Comparison of ENCODE assay signal across 8 mouse cellular contexts in genomic region chr11:51649111-51649888, GRCm38 (mm10). TPM values are rescaled to one million over a fixed set of nuclear protein-coding genes. Genes with fewer than 3 reads are reported as not detected.
DNase-seq lines count a peak whose midpoint lies in the region; ATAC-seq and TF ChIP-seq lines count a peak whose summit lies in the region.

No protein-coding gene starts in this region.

- no peak for DNase-seq in layer of hippocampus, adult 2 months (ENCODE audit: low spot score in 2 of 2)
- no peak for DNase-seq in layer of hippocampus, postnatal 36 days
- peak; percentile 21 for DNase-seq in embryonic facial prominence, embryonic 10.5 days (ENCODE audit: low spot score)
- no peak for DNase-seq in left cerebral cortex, postnatal 14 days (ENCODE audit: low spot score in 2 of 2)
- DNase-seq in left cerebral cortex, adult 11 months (ENCODE audit: low spot score): no peak
- DNase-seq in layer of hippocampus, postnatal 25 days (ENCODE audit: extremely low spot score in 1 of 2, low spot score in 1 of 2): no peak

- H3K36me3 ChIP-seq in embryonic facial prominence, embryonic 10.5 days (replicated peaks): peaks cover 17% of the 10 kb centered on the region
- H3K36me3 ChIP-seq in hindbrain, embryonic 15.5 days: 0 out of 2 replicates have a peak, but pooled peaks cover 2% of the 10 kb centered on the region
- no peaks in the 10 kb centered on the region for H3K36me3 ChIP-seq in myocyte (ENCODE audit: control insufficient read depth, insufficient read depth)

- 0 out of 2 replicates have a peak, but pooled peaks have one; percentile 2 for TF ChIP-seq CTCF in layer of hippocampus, adult 2 months (conservative IDR thresholded peaks at IDR 0.05)

- H3K79me2 ChIP-seq in myocyte (ENCODE audit: control insufficient read depth, insufficient read depth): no peaks in the 10 kb centered on the region

- no peak for TF ChIP-seq POLR2A in myocyte (IDR thresholded peaks at IDR 0.05; ENCODE audit: insufficient read length, low read depth)

- H3K27ac ChIP-seq in layer of hippocampus, adult 2 months: peak overlapping the region; percentile 82; the same call in 1 of the 2 replicates
- peak overlapping the region; percentile 84 for H3K27ac ChIP-seq in embryonic facial prominence, embryonic 10.5 days (replicated peaks)
- no peak overlapping the region for H3K27ac ChIP-seq in hindbrain, embryonic 15.5 days (replicated peaks)

- no peak overlapping the region for H3ac ChIP-seq in myocyte (ENCODE audit: control insufficient read depth, insufficient read length)

- no peaks in the 10 kb centered on the region for H3K9me3 ChIP-seq in embryonic facial prominence, embryonic 10.5 days
- no peaks in the 10 kb centered on the region for H3K9me3 ChIP-seq in hindbrain, embryonic 15.5 days

- ATAC-seq in hindbrain, embryonic 15.5 days (ENCODE audit: low FRiP score, low read depth): no peak

- intact Hi-C loops in left cerebral cortex, postnatal 14 days (cut with DNase I): no loop called here

- WGBS in embryonic facial prominence, embryonic 10.5 days: 27% methylated on average over 11 of the region's 11 CpGs
- 23% methylated on average over 11 of the region's 11 CpGs for WGBS in hindbrain, embryonic 15.5 days

- peak overlapping the region; percentile 97 for H3K4me2 ChIP-seq in hindbrain, embryonic 15.5 days
- peak overlapping the region; percentile 90 for H3K4me2 ChIP-seq in myocyte (ENCODE audit: low read depth)

- peaks cover 59% of the 10 kb centered on the region for H3K4me1 ChIP-seq in embryonic facial prominence, embryonic 10.5 days
- H3K4me1 ChIP-seq in hindbrain, embryonic 15.5 days (replicated peaks): peaks cover 36% of the 10 kb centered on the region

- H3K9ac ChIP-seq in hindbrain, embryonic 15.5 days: peak overlapping the region; percentile 72

- H3K4me3 ChIP-seq in layer of hippocampus, adult 2 months: peak overlapping the region; percentile 74
- peak overlapping the region; percentile 76 for H3K4me3 ChIP-seq in embryonic facial prominence, embryonic 10.5 days
- H3K4me3 ChIP-seq in hindbrain, embryonic 15.5 days: peak overlapping the region; percentile 66
- peak overlapping the region; percentile 54 for H3K4me3 ChIP-seq in myocyte

- H3K27me3 ChIP-seq in embryonic facial prominence, embryonic 10.5 days (replicated peaks; ENCODE audit: low read depth, poor library complexity, severe bottlenecking): peaks cover 45% of the 10 kb centered on the region
- H3K27me3 ChIP-seq in hindbrain, embryonic 15.5 days: peaks cover 7% of the 10 kb centered on the region; the same call in 1 of the 2 replicates
- H3K27me3 ChIP-seq in myocyte (ENCODE audit: control insufficient read depth, insufficient read depth, insufficient read length): no peaks in the 10 kb centered on the region

TF ChIP-seq in myocyte, 11 proteins besides CTCF, POLR2A, EP300 and RAD21:
- peak; percentile 66 for TF ChIP-seq TCF12 (IDR thresholded peaks at IDR 0.05; ENCODE audit: insufficient read depth, poor library complexity, severe bottlenecking)
- TF ChIP-seq REST (IDR thresholded peaks at IDR 0.05; ENCODE audit: insufficient read depth, insufficient read length): no peak
- peak; percentile 69 for TF ChIP-seq SRF (IDR thresholded peaks at IDR 0.05; ENCODE audit: control insufficient read depth, insufficient read length, low read depth)
- peak in 2 of 3 experiments; percentile 78 to 92 for TF ChIP-seq MYOD1 (IDR thresholded peaks at IDR 0.05; ENCODE audit: control insufficient read depth in 1 of 3, insufficient read length in 2 of 3, low read depth in 2 of 3)
- peak; percentile 32 to 96 (median 63) for TF ChIP-seq MYOG (IDR thresholded peaks at IDR 0.05; ENCODE audit: control insufficient read depth in 1 of 3, insufficient read depth in 1 of 3, insufficient read length in 2 of 3, low read depth in 2 of 3)
- TF ChIP-seq MAX (IDR thresholded peaks at IDR 0.05; ENCODE audit: low read depth): no peak
- TF ChIP-seq TCF3 (IDR thresholded peaks at IDR 0.05; ENCODE audit: insufficient read length, low read depth): peak; percentile 70
- TF ChIP-seq POLR2AphosphoS2 (IDR thresholded peaks at IDR 0.05; ENCODE audit: insufficient read length, low read depth): no peak
- no peak for TF ChIP-seq CEBPB (IDR thresholded peaks at IDR 0.05; ENCODE audit: insufficient read depth, poor library complexity, severe bottlenecking)
TF ChIP-seq in myocyte: peak in this region for 5.

RNA-seq across cellular contexts. Expression of gene N4bp3, which starts 1.3 kb away (rescaled TPM):
- total RNA-seq in layer of hippocampus, adult 2 months (2021): 10 to 100 TPM; 11.3 to 16.4 TPM
- total RNA-seq in layer of hippocampus, postnatal 36 days (2021): 10 to 100 TPM; 12.4 to 12.6 TPM
- 15.8 and 17.4 TPM in 2 replicates for polyA plus RNA-seq in embryonic facial prominence, embryonic 10.5 days (2016; fragmentation: Nextera tagmentation; extraction: Ambion mirVana)
- 25.8 and 29.8 TPM in 2 replicates for polyA plus RNA-seq in hindbrain, embryonic 15.5 days (2015; fragmentation: Nextera tagmentation; extraction: Ambion mirVana)
- 16.3 TPM for polyA plus RNA-seq in myocyte (2012; fragmentation: generic; extraction: Trizol)
- 10 to 100 TPM in 1 of 2 experiments, 1 to 10 TPM in 1; 9.1 to 11.0 TPM for total RNA-seq in left cerebral cortex, postnatal 14 days (2021)
- 10 to 100 TPM; 12.1 to 12.4 TPM for total RNA-seq in layer of hippocampus, postnatal 25 days (2021)

RNA-seq across cellular contexts. Expression of gene D930048N14Rik, which starts 1.5 kb away (rescaled TPM):
- 1 to 10 TPM; 1.4 to 2.4 TPM for total RNA-seq in layer of hippocampus, adult 2 months (2021)
- 1 to 10 TPM; 1.5 to 1.9 TPM for total RNA-seq in layer of hippocampus, postnatal 36 days (2021)
- 1.6 and 2.4 TPM in 2 replicates for polyA plus RNA-seq in embryonic facial prominence, embryonic 10.5 days (2016; fragmentation: Nextera tagmentation; extraction: Ambion mirVana)
- 1.2 and 1.4 TPM in 2 replicates for polyA plus RNA-seq in hindbrain, embryonic 15.5 days (2015; fragmentation: Nextera tagmentation; extraction: Ambion mirVana)
- 0.25 TPM for polyA plus RNA-seq in myocyte (2012; fragmentation: generic; extraction: Trizol)
- 1 to 10 TPM in 1 of 2 experiments, under 1 TPM in 1; 0.91 to 1.1 TPM for total RNA-seq in left cerebral cortex, postnatal 14 days (2021)
- total RNA-seq in layer of hippocampus, postnatal 25 days (2021): 1 to 10 TPM; 1.2 to 1.3 TPM

RNA-seq across cellular contexts. Expression of gene Rmnd5b, which starts 13.6 kb away (rescaled TPM):
- total RNA-seq in layer of hippocampus, adult 2 months (2021): 10 to 100 TPM; 59.8 to 65.2 TPM
- 10 to 100 TPM; 60.0 to 62.6 TPM for total RNA-seq in layer of hippocampus, postnatal 36 days (2021)
- polyA plus RNA-seq in embryonic facial prominence, embryonic 10.5 days (2016; fragmentation: Nextera tagmentation; extraction: Ambion mirVana): 32.7 and 38.1 TPM in 2 replicates
- polyA plus RNA-seq in hindbrain, embryonic 15.5 days (2015; fragmentation: Nextera tagmentation; extraction: Ambion mirVana): 74.2 and 79.6 TPM in 2 replicates
- 41.0 TPM for polyA plus RNA-seq in myocyte (2012; fragmentation: generic; extraction: Trizol)
- total RNA-seq in left cerebral cortex, postnatal 14 days (2021): 10 to 100 TPM; 52.3 to 54.6 TPM
- 10 to 100 TPM; 62.3 to 65.9 TPM for total RNA-seq in layer of hippocampus, postnatal 25 days (2021)

RNA-seq across cellular contexts. Expression of gene Nhp2, which starts 29.8 kb away (rescaled TPM):
- total RNA-seq in layer of hippocampus, adult 2 months (2021): 10 to 100 TPM; 41.7 to 48.2 TPM
- total RNA-seq in layer of hippocampus, postnatal 36 days (2021): 10 to 100 TPM; 41.8 to 45.5 TPM
- 260 and 276 TPM in 2 replicates for polyA plus RNA-seq in embryonic facial prominence, embryonic 10.5 days (2016; fragmentation: Nextera tagmentation; extraction: Ambion mirVana)
- 105 TPM in 2 replicates for polyA plus RNA-seq in hindbrain, embryonic 15.5 days (2015; fragmentation: Nextera tagmentation; extraction: Ambion mirVana)
- polyA plus RNA-seq in myocyte (2012; fragmentation: generic; extraction: Trizol): 137 TPM
- 10 to 100 TPM; 46.5 to 49.4 TPM for total RNA-seq in left cerebral cortex, postnatal 14 days (2021)
- total RNA-seq in layer of hippocampus, postnatal 25 days (2021): 10 to 100 TPM; 46.7 to 48.7 TPM

RNA-seq across cellular contexts. Expression of gene 0610009B22Rik, which starts 39.4 kb away (rescaled TPM):
- 10 to 100 TPM; 33.7 to 37.3 TPM for total RNA-seq in layer of hippocampus, adult 2 months (2021)
- 10 to 100 TPM; 41.1 to 43.6 TPM for total RNA-seq in layer of hippocampus, postnatal 36 days (2021)
- 84.2 TPM in 2 replicates for polyA plus RNA-seq in embryonic facial prominence, embryonic 10.5 days (2016; fragmentation: Nextera tagmentation; extraction: Ambion mirVana)
- 95.1 and 101 TPM in 2 replicates for polyA plus RNA-seq in hindbrain, embryonic 15.5 days (2015; fragmentation: Nextera tagmentation; extraction: Ambion mirVana)
- polyA plus RNA-seq in myocyte (2012; fragmentation: generic; extraction: Trizol): 27.9 TPM
- total RNA-seq in left cerebral cortex, postnatal 14 days (2021): 10 to 100 TPM; 31.3 to 31.6 TPM
- total RNA-seq in layer of hippocampus, postnatal 25 days (2021): 10 to 100 TPM; 36.6 to 44.4 TPM
